Mouse (Mus musculus) sigmoid colon, adult 10 weeks (tissue): ENCODE results near the gene Zcchc4. TPM values are rescaled to one million over a fixed set of nuclear protein-coding genes. Genes with fewer than 3 reads are reported as not detected.

ENCODE experiments used
- polyA plus RNA-seq: library from polyadenylated mRNA; stranded (reverse); fragments of 350-450 nt; fragmentation: Illumina TruSeq; extraction: RNeasy Lipid Tissue Mini Kit (QIAGEN cat#74804); gene quantifications from one replicate; pipeline ENCODE4 v1.2.3, GENCODE M21; 2014; ENCODE audit warnings: low read depth, low replicate concordance

Gene Zcchc4
- polyA plus RNA-seq = 19.1 TPM

GRCm38 (mm10) chr5:52775237-52775636 lies at the start of gene Zcchc4:
TSS of gene Zcchc4 (plus strand) at chr5:52775409.

GRCm38 (mm10) chr5:52741391-52742111 lies 33.7 kb upstream of the Zcchc4 start, which contains the start of gene Pi4k2b:
TSS of gene Pi4k2b (plus strand) at chr5:52741574.

GRCm38 (mm10) chr5:52833761-52834274 lies 58.6 kb downstream of the Zcchc4 start, which contains the start of gene Anapc4:
TSS of gene Anapc4 (plus strand) at chr5:52834012.

Other genes with a start within 250 kb of the Zcchc4 start
- 1.5 TPM for gene Lgi2, start 208.9 kb upstream of the Zcchc4 start, polyA plus RNA-seq
- gene Sepsecs, start 105.7 kb upstream of the Zcchc4 start, polyA plus RNA-seq = 61.2 TPM
- gene Pi4k2b, start 33.8 kb upstream of the Zcchc4 start, polyA plus RNA-seq = 230 TPM
- gene Anapc4, start 58.6 kb downstream of the Zcchc4 start, polyA plus RNA-seq = 124 TPM